ENCODE assay signal across 12 mouse cellular contexts in the genomic region with DNA sequence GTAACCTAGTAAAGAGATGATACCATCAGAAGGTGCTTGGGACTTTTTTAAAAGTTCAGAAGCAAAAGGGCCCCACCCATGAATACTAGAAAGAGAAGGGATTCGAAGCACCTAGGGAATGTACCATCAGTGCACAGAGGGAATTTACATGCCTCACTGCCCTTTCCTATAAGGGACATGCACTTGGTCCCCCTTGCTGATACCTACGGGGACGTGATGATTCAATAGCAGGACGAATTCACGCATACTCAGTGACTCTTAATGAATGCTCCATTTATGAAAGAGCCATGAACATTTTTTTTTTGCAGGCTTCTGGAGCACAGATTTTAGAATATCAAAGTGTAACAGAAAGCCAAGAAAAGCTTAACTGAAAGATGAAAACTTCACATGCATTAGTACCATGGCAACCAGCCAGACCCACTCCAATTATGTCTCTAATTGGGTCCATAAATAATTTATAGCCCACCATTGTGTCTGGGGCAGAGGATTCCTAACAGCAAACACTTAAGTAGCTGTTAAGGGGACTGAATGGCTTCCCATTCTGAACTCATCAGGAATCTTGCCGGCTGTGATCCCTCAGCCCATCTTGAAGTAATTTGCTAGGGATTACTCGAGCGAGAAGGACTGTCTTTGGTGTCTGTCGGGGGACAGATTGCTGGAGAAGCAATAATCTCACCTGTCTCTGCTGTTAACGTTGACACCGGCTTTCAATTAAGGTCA. TPM values are rescaled to one million over a fixed set of nuclear protein-coding genes. Genes with fewer than 3 reads are reported as not detected.
DNase-seq lines count a peak whose midpoint lies in the region; ATAC-seq lines count a peak whose summit lies in the region.
"Had no signal": no experiment of that assay in that cellular context is flagged by ENCODE, and none has a peak within 500 bp of the region (broad histone marks: within the 10 kb centered on the region; RNA-seq: fewer than 3 reads in every experiment).

No protein-coding gene starts in this region.

- intact Hi-C loops in left cerebral cortex, postnatal 14 days (cut with DNase I): no loop called here
- intact Hi-C loops in left cerebral cortex, postnatal 10 days (cut with DNase I): no loop called here
- intact Hi-C loops in heart, postnatal 25 days (cut with DNase I): no loop called here

- ATAC-seq in embryonic facial prominence, embryonic 12.5 days (ENCODE audit: insufficient number of reproducible peaks, insufficient read depth, low FRiP score, low TSS enrichment): peak; percentile 23; the same call in 1 of the 2 replicates
- peak; percentile 73; the same call in 1 of the 2 replicates for ATAC-seq in hindbrain, embryonic 14.5 days (ENCODE audit: low FRiP score)
- ATAC-seq in midbrain, embryonic 16.5 days: peak; percentile 66

- H3K36me3 ChIP-seq in embryonic facial prominence, embryonic 12.5 days: no peaks in the 10 kb centered on the region
- no peaks in the 10 kb centered on the region for H3K36me3 ChIP-seq in hindbrain, embryonic 14.5 days (replicated peaks; ENCODE audit: control insufficient read depth, insufficient read depth)
- H3K36me3 ChIP-seq in midbrain, embryonic 16.5 days (ENCODE audit: control insufficient read depth, insufficient read depth, low read length): no peaks in the 10 kb centered on the region
- H3K36me3 ChIP-seq: embryonic facial prominence, embryonic 15.5 days had no signal

- H3K4me1 ChIP-seq in embryonic facial prominence, embryonic 12.5 days: peaks cover 10% of the 10 kb centered on the region; the same call in 1 of the 2 replicates
- peaks cover 20% of the 10 kb centered on the region; the same call in 1 of the 2 replicates for H3K4me1 ChIP-seq in hindbrain, embryonic 14.5 days (replicated peaks; ENCODE audit: control insufficient read depth, insufficient read depth, low read length)
- H3K4me1 ChIP-seq in midbrain, embryonic 16.5 days (ENCODE audit: control insufficient read depth, insufficient read depth, low read length): peaks cover 19% of the 10 kb centered on the region

- H3K4me3 ChIP-seq in embryonic facial prominence, embryonic 12.5 days: no peak overlapping the region
- no peak overlapping the region for H3K4me3 ChIP-seq in hindbrain, embryonic 14.5 days (replicated peaks; ENCODE audit: low read length)
- no peak overlapping the region for H3K4me3 ChIP-seq in midbrain, embryonic 16.5 days (ENCODE audit: low read depth, low read length)
- H3K4me3 ChIP-seq: embryonic facial prominence, embryonic 15.5 days had no signal

- no peak overlapping the region for H3K4me2 ChIP-seq in embryonic facial prominence, embryonic 12.5 days (replicated peaks)
- H3K4me2 ChIP-seq in hindbrain, embryonic 14.5 days (replicated peaks): no peak overlapping the region
- H3K4me2 ChIP-seq in midbrain, embryonic 16.5 days (ENCODE audit: low read length): peak overlapping the region; percentile 6; the same call in 1 of the 2 replicates
- H3K4me2 ChIP-seq: embryonic facial prominence, embryonic 15.5 days had no signal

- H3K27ac ChIP-seq in embryonic facial prominence, embryonic 12.5 days: peak overlapping the region; percentile 19; the same call in 1 of the 2 replicates
- 0 out of 2 replicates have a peak overlapping the region, but pooled peaks have one; percentile 40 for H3K27ac ChIP-seq in hindbrain, embryonic 14.5 days
- peak overlapping the region; percentile 63 for H3K27ac ChIP-seq in midbrain, embryonic 16.5 days (ENCODE audit: low read length)
- H3K27ac ChIP-seq: embryonic facial prominence, embryonic 15.5 days had no signal

- no peaks in the 10 kb centered on the region for H3K9me3 ChIP-seq in embryonic facial prominence, embryonic 12.5 days
- H3K9me3 ChIP-seq in hindbrain, embryonic 14.5 days (ENCODE audit: control insufficient read depth, low read length): no peaks in the 10 kb centered on the region
- no peaks in the 10 kb centered on the region for H3K9me3 ChIP-seq in midbrain, embryonic 16.5 days (replicated peaks; ENCODE audit: control insufficient read depth, low read length, poor library complexity, severe bottlenecking)
- H3K9me3 ChIP-seq: embryonic facial prominence, embryonic 15.5 days had no signal

- 31% methylated on average over 11 of the region's 11 CpGs for WGBS in embryonic facial prominence, embryonic 12.5 days
- 12% methylated on average over 11 of the region's 11 CpGs for WGBS in hindbrain, embryonic 14.5 days
- WGBS in midbrain, embryonic 16.5 days: 10% methylated on average over 11 of the region's 11 CpGs

- DNase-seq in left cerebral cortex, postnatal 14 days (ENCODE audit: low spot score in 2 of 2): peak; percentile 20 to 21
- DNase-seq in left cerebral cortex, postnatal 10 days (ENCODE audit: extremely low spot score in 1 of 2, low spot score in 2 of 2): no peak
- peak; percentile 65 for DNase-seq in hindbrain, embryonic 14.5 days (ENCODE audit: low spot score)
- DNase-seq in cerebellum, postnatal 4 days (ENCODE audit: low spot score in 2 of 2): no peak
- no peak for DNase-seq in heart, postnatal 25 days (ENCODE audit: low spot score)
- DNase-seq in layer of hippocampus, adult 8-10 months (ENCODE audit: low spot score in 2 of 2): no peak
- DNase-seq: lung, postnatal 36 days; thymus, postnatal 25 days had no signal

- H3K27me3 ChIP-seq in embryonic facial prominence, embryonic 12.5 days: no peaks in the 10 kb centered on the region
- no peaks in the 10 kb centered on the region for H3K27me3 ChIP-seq in hindbrain, embryonic 14.5 days (ENCODE audit: control insufficient read depth, insufficient read depth, low read length)
- H3K27me3 ChIP-seq in midbrain, embryonic 16.5 days (ENCODE audit: control insufficient read depth, insufficient read depth, low read depth, low read length): no peaks in the 10 kb centered on the region
- H3K27me3 ChIP-seq: embryonic facial prominence, embryonic 15.5 days had no signal

- H3K9ac ChIP-seq in embryonic facial prominence, embryonic 12.5 days: no peak overlapping the region
- H3K9ac ChIP-seq in hindbrain, embryonic 14.5 days: no peak overlapping the region
- no peak overlapping the region for H3K9ac ChIP-seq in midbrain, embryonic 16.5 days (ENCODE audit: low read depth, low read length)
- H3K9ac ChIP-seq: embryonic facial prominence, embryonic 15.5 days had no signal

RNA-seq across cellular contexts. Expression of gene Prokr2, which starts 59.4 kb away (rescaled TPM):
- total RNA-seq in left cerebral cortex, postnatal 14 days (2021): 1 to 10 TPM; 3.4 to 4.2 TPM
- total RNA-seq in left cerebral cortex, postnatal 10 days (2021): 1 to 10 TPM; 4.2 to 8.8 TPM
- 3.7 TPM in 2 replicates for polyA plus RNA-seq in embryonic facial prominence, embryonic 12.5 days (2016; fragmentation: Nextera tagmentation; extraction: Ambion mirVana)
- 4.5 and 4.8 TPM in 2 replicates for polyA plus RNA-seq in hindbrain, embryonic 14.5 days (2014; fragmentation: Nextera tagmentation; extraction: Ambion mirVana)
- polyA plus RNA-seq in midbrain, embryonic 16.5 days (2015; fragmentation: Nextera tagmentation; extraction: Ambion mirVana): 8.0 and 12.8 TPM in 2 replicates
- total RNA-seq in heart, postnatal 25 days (2021): under 1 TPM; 0.08 to 0.11 TPM
- 1 to 10 TPM; 3.3 to 5.0 (median 3.7) TPM for total RNA-seq in layer of hippocampus, adult 8-10 months (2022)
- total RNA-seq: neutrophil, adult 5-6 weeks had no signal

Comparison
In these comparisons a context has a peak if more than half of its experiments do, and no peak if none do; other contexts are left out.
1. DNase-seq: peak in left cerebral cortex, postnatal 14 days (2 of 2) and hindbrain, embryonic 14.5 days (single experiment); none in left cerebral cortex, postnatal 10 days (0 of 2), cerebellum, postnatal 4 days (0 of 2), heart, postnatal 25 days (single experiment) and layer of hippocampus, adult 8-10 months (0 of 2).
2. ATAC-seq: peak in every context shown above with its lines; median percentile 73 in hindbrain, embryonic 14.5 days; 66 in midbrain, embryonic 16.5 days; 23 in embryonic facial prominence, embryonic 12.5 days.
3. Peak in every context shown above with its lines, with median percentiles within 50 percentile points of each other: H3K27ac ChIP-seq.